Comparison of ENCODE assay signal across 8 mouse cellular contexts in the genomic region with DNA sequence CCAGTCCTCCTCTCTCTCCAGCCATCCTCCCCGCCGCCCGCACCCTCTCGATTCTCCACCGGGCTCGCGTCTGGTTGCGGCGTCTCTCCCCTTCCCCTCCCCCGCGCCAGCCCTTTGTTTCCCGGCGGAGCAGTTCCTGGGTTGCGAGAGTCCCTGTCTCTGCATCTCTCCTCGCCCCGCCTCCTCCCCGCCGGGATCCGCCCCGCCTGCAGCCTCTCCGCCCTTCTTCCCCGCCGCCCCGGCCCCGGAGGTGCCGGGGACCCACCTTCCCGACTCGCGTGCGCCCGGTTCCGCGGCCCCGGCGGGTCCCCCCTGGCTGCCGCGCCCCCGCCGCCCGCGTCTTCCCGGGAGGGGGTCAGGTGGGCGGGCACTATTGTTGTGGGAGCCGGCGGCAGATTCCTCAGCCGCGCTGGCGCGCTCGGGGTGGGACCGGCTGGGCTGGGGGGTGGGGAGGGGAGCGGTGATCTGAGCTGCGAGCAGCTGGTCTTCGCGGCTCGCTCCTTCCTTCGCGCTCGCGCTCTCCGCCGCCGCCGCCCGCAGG. TPM values are rescaled to one million over a fixed set of nuclear protein-coding genes. Genes with fewer than 3 reads are reported as not detected.
A peak's percentile ranks its signal among the peaks of the same experiment; 100 is the strongest.
DNase-seq lines count a peak whose midpoint lies in the region; ATAC-seq and TF ChIP-seq lines count a peak whose summit lies in the region.

No protein-coding gene starts in this region.

- in situ Hi-C loops in CH12.LX (cut with MboI; ENCODE audit: low pct_ligation_motif_present, low pct_unique_long_range_greater_than_20kb, low sequenced_read_pairs) = loop anchor here (5.0 kb wide), 1 partner anchor 67 kb away; no protein-coding TSS in a partner anchor

- peak; percentile 82 for ATAC-seq in forebrain, embryonic 12.5 days (ENCODE audit: low FRiP score)
- ATAC-seq in heart, postnatal 0 days (ENCODE audit: insufficient read depth, low read depth) = peak; percentile 38
- peak; percentile 15; the same call in 1 of the 2 replicates for ATAC-seq in liver, embryonic 16.5 days (ENCODE audit: low read depth)
- peak; percentile 60 for ATAC-seq in neural tube, embryonic 13.5 days (ENCODE audit: low read depth)

- no peak overlapping the region for H3K27ac ChIP-seq in CH12.LX (ENCODE audit: insufficient read depth, low read depth)
- peak overlapping the region; percentile 96 for H3K27ac ChIP-seq in forebrain, embryonic 12.5 days
- 0 out of 2 replicates have a peak overlapping the region, but pooled peaks have one; percentile 35 for H3K27ac ChIP-seq in heart, postnatal 0 days (ENCODE audit: low read depth)
- H3K27ac ChIP-seq in liver, embryonic 16.5 days (ENCODE audit: low read length) = no peak overlapping the region
- peak overlapping the region; percentile 96 for H3K27ac ChIP-seq in neural tube, embryonic 13.5 days (replicated peaks)

- peak overlapping the region; percentile 50 to 54 (median 51) for H3K4me3 ChIP-seq in CH12.LX (replicated peaks in 1 of 3; ENCODE audit: low read depth in 2 of 3, low read length in 2 of 3, poor library complexity in 1 of 3)
- H3K4me3 ChIP-seq in forebrain, embryonic 12.5 days (replicated peaks) = peak overlapping the region; percentile 80
- H3K4me3 ChIP-seq in heart, postnatal 0 days (ENCODE audit: low read depth, low read length) = peak overlapping the region; percentile 68
- H3K4me3 ChIP-seq in liver, embryonic 16.5 days (ENCODE audit: low read depth, low read length) = peak overlapping the region; percentile 67
- peak overlapping the region; percentile 62 for H3K4me3 ChIP-seq in neural tube, embryonic 13.5 days

- peaks cover 12 to 49% of the 10 kb centered on the region in 2 experiments for H3K4me1 ChIP-seq in CH12.LX (ENCODE audit: control insufficient read depth in 1 of 2, insufficient read depth in 2 of 2)
- peaks cover 64% of the 10 kb centered on the region for H3K4me1 ChIP-seq in forebrain, embryonic 12.5 days
- peaks cover 14% of the 10 kb centered on the region for H3K4me1 ChIP-seq in heart, postnatal 0 days (ENCODE audit: control insufficient read depth, insufficient read depth)
- peaks cover 12% of the 10 kb centered on the region for H3K4me1 ChIP-seq in liver, embryonic 16.5 days (ENCODE audit: control insufficient read depth, low read depth, low read length)
- H3K4me1 ChIP-seq in neural tube, embryonic 13.5 days (replicated peaks) = peaks cover 69% of the 10 kb centered on the region

- H3K27me3 ChIP-seq in CH12.LX (replicated peaks) = peaks cover 86% of the 10 kb centered on the region
- peaks cover 64% of the 10 kb centered on the region for H3K27me3 ChIP-seq in forebrain, embryonic 12.5 days
- H3K27me3 ChIP-seq in heart, postnatal 0 days (ENCODE audit: control insufficient read depth, insufficient read depth, low read length) = peaks cover 50% of the 10 kb centered on the region
- peaks cover 81% of the 10 kb centered on the region for H3K27me3 ChIP-seq in liver, embryonic 16.5 days (ENCODE audit: control insufficient read depth, insufficient read depth, low read depth, low read length)
- peaks cover 22% of the 10 kb centered on the region for H3K27me3 ChIP-seq in neural tube, embryonic 13.5 days

- no peak for TF ChIP-seq CTCF in CH12.LX (conservative IDR thresholded peaks at IDR 0.05 in 1 of 2, IDR thresholded peaks at IDR 0.05 in 1 of 2; ENCODE audit: low read depth in 2 of 2, low read length in 2 of 2)
- TF ChIP-seq CTCF in heart, postnatal 0 days (IDR thresholded peaks at IDR 0.05; ENCODE audit: low read depth) = no peak

- peak; percentile 37 for DNase-seq in CH12.LX (ENCODE audit: extremely low read depth)
- DNase-seq in brain, embryonic 18.5 days (ENCODE audit: low read depth, low spot score) = peak; percentile 67
- DNase-seq in heart, postnatal 0 days (ENCODE audit: low spot score) = no peak
- peak; percentile 77 to 88 for DNase-seq in kidney, postnatal 36 days
- peak; percentile 71 for DNase-seq in testis, postnatal 14 days (ENCODE audit: low spot score)

- no peak for TF ChIP-seq POLR2A in CH12.LX (IDR thresholded peaks at IDR 0.05; ENCODE audit: low read depth, low read length)

- WGBS in forebrain, embryonic 12.5 days = 2% methylated on average over 60 of the region's 65 CpGs
- WGBS in heart, postnatal 0 days = 2% methylated on average over 28 of the region's 65 CpGs
- under 1% methylated on average over 60 of the region's 65 CpGs for WGBS in liver, embryonic 16.5 days (ENCODE audit: insufficient replicate concordance)
- under 1% methylated on average over 52 of the region's 65 CpGs for WGBS in neural tube, embryonic 13.5 days

- no peaks in the 10 kb centered on the region for H3K79me2 ChIP-seq in CH12.LX (replicated peaks; ENCODE audit: control insufficient read depth, extremely low read depth, insufficient read depth, poor library complexity, severe bottlenecking)

- no peaks in the 10 kb centered on the region for H3K9me3 ChIP-seq in CH12.LX (replicated peaks; ENCODE audit: low read length)
- H3K9me3 ChIP-seq in forebrain, embryonic 12.5 days = no peaks in the 10 kb centered on the region
- no peaks in the 10 kb centered on the region for H3K9me3 ChIP-seq in heart, postnatal 0 days (replicated peaks; ENCODE audit: control insufficient read depth, low read length)
- H3K9me3 ChIP-seq in liver, embryonic 16.5 days (replicated peaks; ENCODE audit: control insufficient read depth, low read length) = no peaks in the 10 kb centered on the region
- no peaks in the 10 kb centered on the region for H3K9me3 ChIP-seq in neural tube, embryonic 13.5 days

- no peak for TF ChIP-seq RAD21 in CH12.LX (IDR thresholded peaks at IDR 0.05; ENCODE audit: low read depth, low read length)

- TF ChIP-seq EP300 in CH12.LX (IDR thresholded peaks at IDR 0.05; ENCODE audit: low read length) = no peak
- TF ChIP-seq EP300 in heart, postnatal 0 days (IDR thresholded peaks at IDR 0.05; ENCODE audit: low read depth) = no peak

- peak overlapping the region; percentile 94 for H3K4me2 ChIP-seq in CH12.LX (ENCODE audit: insufficient read depth, low read depth, poor library complexity, severe bottlenecking)
- H3K4me2 ChIP-seq in forebrain, embryonic 12.5 days = peak overlapping the region; percentile 90
- H3K4me2 ChIP-seq in heart, postnatal 0 days (ENCODE audit: low read depth, low read length) = peak overlapping the region; percentile 89
- peak overlapping the region; percentile 91 for H3K4me2 ChIP-seq in liver, embryonic 16.5 days (ENCODE audit: low read depth, low read length)
- H3K4me2 ChIP-seq in neural tube, embryonic 13.5 days = peak overlapping the region; percentile 88

- dilution Hi-C loops in CH12.LX (cut with MboI; ENCODE audit: extremely low pct_ligation_motif_present, extremely low pct_unique_long_range_greater_than_20kb, low sequenced_read_pairs) = no loop called here

- H3K9ac ChIP-seq in CH12.LX (ENCODE audit: insufficient read depth, low read depth) = peak overlapping the region; percentile 46
- H3K9ac ChIP-seq in forebrain, embryonic 12.5 days = peak overlapping the region; percentile 94
- peak overlapping the region; percentile 58 for H3K9ac ChIP-seq in heart, postnatal 0 days (replicated peaks; ENCODE audit: low read depth, low read length)
- H3K9ac ChIP-seq in liver, embryonic 16.5 days (ENCODE audit: low read depth, low read length) = peak overlapping the region; percentile 39; the same call in 1 of the 2 replicates
- peak overlapping the region; percentile 94 for H3K9ac ChIP-seq in neural tube, embryonic 13.5 days

- H3K36me3 ChIP-seq in CH12.LX (replicated peaks in 1 of 2; ENCODE audit: control insufficient read depth in 1 of 2, insufficient read depth in 1 of 2, low read length in 1 of 2) = no peaks in the 10 kb centered on the region
- peaks cover 4% of the 10 kb centered on the region for H3K36me3 ChIP-seq in forebrain, embryonic 12.5 days (replicated peaks)
- no peaks in the 10 kb centered on the region for H3K36me3 ChIP-seq in heart, postnatal 0 days (replicated peaks; ENCODE audit: control insufficient read depth, insufficient read depth, low read length)
- no peaks in the 10 kb centered on the region for H3K36me3 ChIP-seq in liver, embryonic 16.5 days (ENCODE audit: control insufficient read depth, insufficient read depth)
- peaks cover 9% of the 10 kb centered on the region for H3K36me3 ChIP-seq in neural tube, embryonic 13.5 days

RNA-seq across cellular contexts. Expression of gene Cacnb3, which starts 4.0 kb away (rescaled TPM):
- total RNA-seq in CH12.LX (2012; rRNA removed) (2.9 and 4.3 TPM in 2 replicates), CH12.LX (2014; rRNA removed) (2.3 and 2.5 TPM in 2 replicates)
- 5.7 and 7.0 TPM in 2 replicates for polyA plus RNA-seq in CH12.LX (2012; ENCODE audit: insufficient read length, low read depth)
- 77.1 and 80.4 TPM in 2 replicates for polyA plus RNA-seq in forebrain, embryonic 12.5 days (2016; fragmentation: Nextera tagmentation; extraction: Ambion mirVana)
- total RNA-seq in heart, postnatal 0 days (2014; rRNA removed; ENCODE audit: low replicate concordance) = 15.6 and 19.4 TPM in 2 replicates
- 5.7 and 6.1 TPM in 2 replicates for polyA plus RNA-seq in heart, postnatal 0 days (2015; fragmentation: Nextera tagmentation; extraction: Ambion mirVana)
- 0.55 and 0.84 TPM in 2 replicates for polyA plus RNA-seq in liver, embryonic 16.5 days (2015; fragmentation: Nextera tagmentation; extraction: Ambion mirVana)
- 124 and 137 TPM in 2 replicates for polyA plus RNA-seq in neural tube, embryonic 13.5 days (2015; fragmentation: Nextera tagmentation; extraction: Ambion mirVana)

RNA-seq across cellular contexts. Expression of gene Adcy6, which starts 24.7 kb away (rescaled TPM):
- 1.5 and 2.6 TPM in 2 replicates for total RNA-seq in CH12.LX (2012; rRNA removed)
- total RNA-seq in CH12.LX (2014; rRNA removed) = 0.05 TPM in 1 of 2 replicates, not detected in the other
- 0.06 and 0.11 TPM in 2 replicates for polyA plus RNA-seq in CH12.LX (2012; ENCODE audit: insufficient read length, low read depth)
- 12.9 and 14.2 TPM in 2 replicates for polyA plus RNA-seq in forebrain, embryonic 12.5 days (2016; fragmentation: Nextera tagmentation; extraction: Ambion mirVana)
- total RNA-seq in heart, postnatal 0 days (2014; rRNA removed; ENCODE audit: low replicate concordance) = 200 and 216 TPM in 2 replicates
- 29.2 and 33.5 TPM in 2 replicates for polyA plus RNA-seq in heart, postnatal 0 days (2015; fragmentation: Nextera tagmentation; extraction: Ambion mirVana)
- polyA plus RNA-seq in liver, embryonic 16.5 days (2015; fragmentation: Nextera tagmentation; extraction: Ambion mirVana) = 6.1 and 8.3 TPM in 2 replicates
- 10.4 and 10.7 TPM in 2 replicates for polyA plus RNA-seq in neural tube, embryonic 13.5 days (2015; fragmentation: Nextera tagmentation; extraction: Ambion mirVana)

RNA-seq across cellular contexts. Expression of gene Ddx23, which starts 28.1 kb away (rescaled TPM):
- total RNA-seq in CH12.LX (2012; rRNA removed) (103 and 132 TPM in 2 replicates), CH12.LX (2014; rRNA removed) (58.5 and 59.4 TPM in 2 replicates)
- polyA plus RNA-seq in CH12.LX (2012; ENCODE audit: insufficient read length, low read depth) = 148 and 181 TPM in 2 replicates
- 23.9 and 24.1 TPM in 2 replicates for polyA plus RNA-seq in forebrain, embryonic 12.5 days (2016; fragmentation: Nextera tagmentation; extraction: Ambion mirVana)
- 25.1 and 32.7 TPM in 2 replicates for total RNA-seq in heart, postnatal 0 days (2014; rRNA removed; ENCODE audit: low replicate concordance)
- 11.8 and 12.9 TPM in 2 replicates for polyA plus RNA-seq in heart, postnatal 0 days (2015; fragmentation: Nextera tagmentation; extraction: Ambion mirVana)
- polyA plus RNA-seq in liver, embryonic 16.5 days (2015; fragmentation: Nextera tagmentation; extraction: Ambion mirVana) = 9.0 and 10.0 TPM in 2 replicates
- polyA plus RNA-seq in neural tube, embryonic 13.5 days (2015; fragmentation: Nextera tagmentation; extraction: Ambion mirVana) = 20.5 and 21.7 TPM in 2 replicates

RNA-seq across cellular contexts. Expression of gene Rnd1, which starts 42.6 kb away (rescaled TPM):
- total RNA-seq in CH12.LX (2012; rRNA removed) (3.8 and 6.3 TPM in 2 replicates), CH12.LX (2014; rRNA removed) (5.8 and 9.4 TPM in 2 replicates)
- polyA plus RNA-seq in CH12.LX (2012; ENCODE audit: insufficient read length, low read depth) = 5.7 and 6.0 TPM in 2 replicates
- polyA plus RNA-seq in forebrain, embryonic 12.5 days (2016; fragmentation: Nextera tagmentation; extraction: Ambion mirVana) = 3.9 TPM in 2 replicates
- total RNA-seq in heart, postnatal 0 days (2014; rRNA removed; ENCODE audit: low replicate concordance) = 7.1 and 13.0 TPM in 2 replicates
- 1.0 and 1.1 TPM in 2 replicates for polyA plus RNA-seq in heart, postnatal 0 days (2015; fragmentation: Nextera tagmentation; extraction: Ambion mirVana)
- polyA plus RNA-seq in liver, embryonic 16.5 days (2015; fragmentation: Nextera tagmentation; extraction: Ambion mirVana) = 0.78 and 1.1 TPM in 2 replicates
- 6.2 and 7.4 TPM in 2 replicates for polyA plus RNA-seq in neural tube, embryonic 13.5 days (2015; fragmentation: Nextera tagmentation; extraction: Ambion mirVana)

Comparison
In these comparisons a context has a peak if more than half of its experiments do, and no peak if none do; other contexts are left out.
1. H3K27ac ChIP-seq: peak in forebrain, embryonic 12.5 days (single experiment), heart, postnatal 0 days (single experiment) and neural tube, embryonic 13.5 days (single experiment); none in CH12.LX (single experiment) and liver, embryonic 16.5 days (single experiment).
2. H3K9ac ChIP-seq: peak in every context shown above with its lines; median percentile 94 in forebrain, embryonic 12.5 days; 94 in neural tube, embryonic 13.5 days; 58 in heart, postnatal 0 days; 46 in CH12.LX; 39 in liver, embryonic 16.5 days.
3. ATAC-seq: peak in every context shown above with its lines; median percentile 82 in forebrain, embryonic 12.5 days; 60 in neural tube, embryonic 13.5 days; 38 in heart, postnatal 0 days; 15 in liver, embryonic 16.5 days.
4. Peak in every context shown above with its lines, with median percentiles within 50 percentile points of each other: H3K4me2 ChIP-seq and H3K4me3 ChIP-seq.